Mouse (Mus musculus) embryonic stem cell, embryonic (primary cell): Measurements from ENCODE around the gene Kif16b.

Experiments
- CTCF ChIA-PET, 4 experiments: fragments of 300-600 bp in 2 of 4; fragments of 350-600 bp in 2 of 4; sonication (Branson Sonifier 250); formaldehyde crosslinking; loops; one replicate each; lab custom pipeline; 2022; ENCODE audit warnings: inconsistent platforms in 2 of 4; lab: Charles Lee
- POLR2A ChIA-PET, 4 experiments: fragments of 300-600 bp in 2 of 4; fragments of 350-600 bp in 2 of 4; sonication (Branson Sonifier 250); formaldehyde crosslinking; loops; one replicate each; lab custom pipeline; 2022; ENCODE audit warnings: antibody characterized with exemption in 4 of 4, inconsistent platforms in 1 of 4; lab: Charles Lee

The Kif16b gene

GRCm38 (mm10) chr2:142900862-142901805 is at the start of gene Kif16b:
Gene Kif16b, minus strand, starts transcription at chr2:142901531.
- ChIA-PET POLR2A (interaction anchor here in 2 of 4 experiments (0.7 to 1.2 kb wide), 3 partner anchors 23 to 1110 kb away, joined by 3 to 4 read pairs (median 3); partner anchors contain the start of gene Rrbp1 (in 1 of the 2)), CTCF (interaction anchor here in 2 of 4 experiments (0.8 to 1.3 kb wide), 2 partner anchors 41 to 66 kb away, joined by 3 read pairs; no protein-coding TSS in a partner anchor)

DNA sequence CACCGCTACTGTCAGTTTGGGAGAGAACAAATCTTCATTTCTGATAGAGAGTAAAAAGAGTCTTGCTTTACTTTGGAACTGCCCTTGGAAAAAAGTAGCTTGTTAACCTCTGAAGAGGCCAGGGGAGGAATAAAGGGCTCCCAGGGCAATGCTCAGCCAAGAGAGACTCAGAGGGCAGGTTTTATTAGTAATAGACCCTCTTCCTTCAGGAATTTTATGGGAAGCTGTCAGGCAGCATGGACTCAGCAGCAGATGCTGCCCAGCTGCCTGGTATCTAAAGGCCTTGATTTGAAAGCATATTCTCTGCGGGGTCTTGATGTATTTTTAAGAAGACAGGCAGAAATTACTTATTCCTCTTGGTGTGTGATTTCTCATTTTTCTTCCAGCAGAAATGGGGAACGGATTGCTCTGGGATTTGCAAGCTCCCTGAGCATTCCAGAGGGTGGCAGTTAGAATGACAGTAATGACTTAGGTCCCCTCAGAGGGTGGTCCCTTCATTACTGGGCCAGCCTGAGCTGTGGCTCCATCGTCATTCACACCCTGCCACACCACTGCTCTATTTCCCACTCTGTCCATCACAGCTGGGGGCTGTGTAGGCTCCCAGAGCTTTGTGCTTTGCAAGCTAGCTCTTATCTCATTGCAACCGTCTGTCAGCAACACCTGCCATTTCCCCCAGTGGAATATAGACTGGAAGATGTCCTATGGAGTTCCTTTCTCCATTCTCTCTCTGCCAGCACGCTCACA is 39.7 kb upstream of the Kif16b start:
- ChIA-PET POLR2A (no interaction called here), CTCF (no interaction called here)

- ChIA-PET POLR2A (no interaction called here), CTCF (interaction anchor here in 1 of 4 experiments (1.5 kb wide), 1 partner anchor 37 kb away, joined by 7 read pairs; no protein-coding TSS in a partner anchor)
These were observed 29.1 kb upstream of the Kif16b start for GRCm38 (mm10) chr2:142930445-142930844.

DNA sequence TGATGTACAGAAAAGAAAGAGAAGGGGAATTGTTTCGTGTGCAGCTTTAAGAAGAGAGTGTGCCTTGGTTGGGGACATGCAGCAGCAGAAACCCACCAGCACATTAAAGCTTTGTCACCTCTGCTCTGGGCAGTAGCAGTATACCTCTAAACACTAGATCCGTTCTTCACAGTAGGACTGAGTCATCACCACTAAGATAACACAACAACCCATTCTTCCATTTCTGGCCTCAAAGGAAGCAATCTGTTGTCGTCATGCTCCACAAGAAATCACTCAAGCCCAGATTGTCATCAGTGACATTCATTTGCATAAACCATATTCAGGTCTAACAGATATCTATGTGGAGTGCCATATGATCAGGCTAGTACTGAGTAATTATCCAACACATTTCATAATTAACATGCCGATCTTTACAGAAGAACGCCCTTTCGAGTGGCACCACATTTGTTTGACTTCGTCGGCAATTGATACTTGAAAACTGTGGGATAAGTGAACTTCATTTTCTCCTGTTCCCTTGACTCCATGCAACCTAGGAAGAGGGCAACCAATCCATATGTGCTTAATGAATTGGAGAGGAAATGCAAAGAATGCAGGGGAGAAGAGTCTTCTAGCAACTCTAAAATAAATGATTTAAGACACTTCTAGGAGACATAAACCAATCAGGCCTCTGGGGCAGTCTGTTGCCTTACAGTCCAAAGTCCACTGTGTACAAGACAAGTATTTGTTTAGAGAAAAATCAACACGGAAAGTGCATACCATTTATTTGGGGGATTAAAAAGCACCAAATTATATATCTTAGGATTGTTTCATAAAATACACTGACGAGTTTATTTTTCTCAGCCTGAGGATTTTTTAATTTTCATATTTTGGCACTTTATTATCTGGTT is 28.1 kb upstream of the Kif16b start:
- ChIA-PET CTCF (no interaction called here), POLR2A (no interaction called here)

- POLR2A ChIA-PET = interaction anchor here in 1 of 4 experiments (1.2 kb wide), 1 partner anchor 51 kb away, joined by 3 read pairs; no protein-coding TSS in a partner anchor
- CTCF ChIA-PET = no interaction called here
These were observed 9.6 kb upstream of the Kif16b start for GRCm38 (mm10) chr2:142910808-142911388.

GRCm38 (mm10) chr2:142909213-142909612 is 7.9 kb upstream of the Kif16b start:
- CTCF ChIA-PET = no interaction called here
- POLR2A ChIA-PET = no interaction called here

GRCm38 (mm10) chr2:142907056-142907455 is 5.7 kb upstream of the Kif16b start:
- POLR2A ChIA-PET = no interaction called here
- CTCF ChIA-PET = no interaction called here

- ChIA-PET CTCF (interaction anchor here in 1 of 4 experiments (0.7 to 1.2 kb wide), 2 partner anchors 44 to 64 kb away, joined by 3 read pairs; no protein-coding TSS in a partner anchor), POLR2A (no interaction called here)
These were observed 1.9 kb upstream of the Kif16b start for GRCm38 (mm10) chr2:142902905-142903895.

DNA sequence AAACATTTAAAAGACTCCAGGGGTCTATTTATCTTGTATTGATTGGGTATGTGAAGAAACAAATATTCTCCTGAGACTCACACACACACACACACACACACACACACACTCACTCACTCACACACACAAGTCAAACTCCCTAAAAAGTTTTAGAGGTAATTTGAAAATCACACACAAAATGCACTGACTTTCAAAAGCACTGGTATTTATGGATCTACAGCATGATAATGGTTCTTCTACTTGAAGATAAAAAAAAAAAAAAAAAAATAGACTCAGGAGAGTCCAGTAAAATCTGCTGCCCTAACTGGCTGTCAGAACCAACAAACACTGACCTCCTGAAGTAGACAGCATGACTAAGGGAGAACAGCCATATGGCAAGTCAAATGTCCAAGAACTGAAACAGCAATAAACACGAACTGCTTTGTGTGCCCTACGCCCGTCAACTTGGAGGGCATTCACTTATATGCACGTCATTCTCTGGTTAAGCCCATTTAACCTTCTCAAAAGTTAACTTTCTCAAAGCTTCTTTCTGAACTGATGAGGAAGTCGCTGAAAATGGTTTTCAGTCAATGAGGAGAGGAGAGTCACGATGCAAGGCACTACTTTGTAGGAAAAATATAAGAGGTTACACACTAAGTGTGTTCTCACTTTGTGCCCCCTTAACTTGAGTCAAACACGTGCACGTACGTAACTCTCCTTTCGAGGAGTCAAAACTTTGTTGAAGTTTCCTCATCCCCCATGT is 1.0 kb downstream of the Kif16b start:
- ChIA-PET CTCF (no interaction called here), POLR2A (interaction anchor here in 1 of 4 experiments (0.7 kb wide), 1 partner anchor 54 kb away, joined by 3 read pairs; no protein-coding TSS in a partner anchor)

DNA sequence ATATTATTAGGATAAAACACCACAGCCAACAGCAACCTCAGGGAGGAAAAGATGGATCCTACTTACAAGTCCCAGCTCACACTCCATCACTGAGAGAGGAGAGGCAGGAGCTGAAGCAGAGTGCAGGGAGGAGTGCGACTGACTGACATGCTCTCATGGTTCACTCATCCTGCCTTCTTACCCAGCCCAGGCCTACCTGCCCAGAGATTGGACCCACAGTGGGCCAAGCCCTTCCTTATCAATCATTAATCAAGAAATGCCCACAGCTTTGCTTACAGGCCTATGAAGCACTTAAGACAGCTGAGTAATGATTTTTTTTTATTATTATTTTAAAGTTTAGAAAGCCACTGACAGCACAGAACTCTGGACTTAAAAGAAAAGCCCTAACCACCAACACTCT is 7.6 kb downstream of the Kif16b start:
- POLR2A ChIA-PET = no interaction called here
- CTCF ChIA-PET = interaction anchor here in 1 of 4 experiments (0.7 kb wide), 1 partner anchor 8 kb away, joined by 5 read pairs; no protein-coding TSS in a partner anchor

DNA sequence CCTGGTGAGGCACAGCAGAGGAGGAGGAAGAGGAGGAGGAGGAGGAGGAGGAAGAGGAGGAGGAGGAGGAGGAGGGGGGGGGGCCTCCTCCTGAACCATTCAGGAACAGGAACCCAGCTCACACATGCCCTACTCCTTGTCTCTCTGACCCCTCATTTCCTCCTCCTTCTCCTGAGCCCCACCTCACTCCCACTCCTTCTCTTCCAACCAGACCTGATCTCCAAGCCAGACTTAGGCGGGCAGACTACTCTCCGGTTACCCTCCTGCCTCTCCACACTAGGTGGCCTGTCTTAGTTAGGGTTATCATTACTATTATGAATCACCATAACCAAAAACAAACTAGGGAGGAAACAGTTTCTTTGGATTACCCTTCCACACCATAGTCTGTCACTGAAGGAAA is 10.0 kb downstream of the Kif16b start:
- ChIA-PET POLR2A (no interaction called here), CTCF (no interaction called here)

- CTCF ChIA-PET = no interaction called here
These were observed 16.9 kb downstream of the Kif16b start for GRCm38 (mm10) chr2:142884456-142884855.

DNA sequence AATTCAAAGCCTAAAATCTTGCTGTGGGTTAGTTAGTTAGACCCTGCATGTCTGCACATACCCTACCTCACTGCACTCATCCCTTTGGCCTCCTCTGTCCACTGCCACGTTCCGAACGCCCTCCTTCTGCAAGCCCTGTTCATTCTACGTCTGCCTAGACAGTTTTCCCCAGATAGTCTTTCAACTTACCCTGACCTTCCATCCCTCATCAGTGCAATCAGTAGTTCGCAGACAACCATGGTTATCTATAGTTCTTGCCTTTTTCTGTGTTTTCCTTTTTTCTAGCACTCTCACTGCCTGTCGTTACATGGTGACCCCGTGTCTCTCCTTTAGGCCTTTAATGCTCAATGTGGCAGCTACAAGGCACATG is 17.7 kb downstream of the Kif16b start:
- CTCF ChIA-PET = no interaction called here

More at GRCm38 (mm10) chr2:142884456-142884855, 16.9 kb downstream of the Kif16b start:
- POLR2A ChIA-PET = no interaction called here

DNA sequence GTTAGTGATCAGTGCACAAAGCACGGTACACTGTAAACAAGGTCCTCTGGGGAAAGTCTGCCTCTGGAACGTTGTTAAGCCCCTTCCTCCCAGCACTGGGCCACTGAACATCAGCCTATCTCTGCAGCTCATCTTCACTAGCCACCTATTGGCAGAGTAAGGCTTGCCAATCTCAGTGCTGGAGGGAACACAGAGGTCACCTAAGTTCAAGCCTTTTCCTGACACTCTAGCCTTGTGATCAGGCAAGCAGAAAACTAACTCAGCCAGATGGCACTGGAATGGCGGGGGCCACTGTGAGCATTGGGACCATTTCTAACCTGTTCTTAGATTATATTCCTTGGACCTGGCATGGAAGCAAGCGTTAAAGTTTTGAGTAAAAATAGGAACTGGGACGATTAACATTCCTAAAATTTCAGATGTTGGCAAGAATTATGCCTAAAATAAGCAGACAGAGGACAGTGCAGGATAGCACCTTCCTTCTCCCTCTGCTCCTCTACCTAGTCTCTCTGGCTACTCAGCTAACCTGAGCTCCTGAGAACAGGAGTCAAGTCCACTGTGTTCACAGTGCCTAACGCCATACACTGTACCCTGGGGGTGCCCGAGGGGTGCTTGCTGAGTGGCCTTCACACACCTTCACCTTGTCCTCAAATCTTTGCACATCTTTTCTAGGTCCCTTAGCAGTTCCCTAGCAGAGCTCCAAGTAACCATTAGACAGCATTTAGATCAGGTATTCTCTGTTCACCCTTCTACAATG is 18.3 kb downstream of the Kif16b start:
- ChIA-PET CTCF (no interaction called here), POLR2A (no interaction called here)

More for the DNA sequence above, 17.7 kb downstream of the Kif16b start:
- POLR2A ChIA-PET = no interaction called here

- POLR2A ChIA-PET = no interaction called here
- CTCF ChIA-PET = interaction anchor here in 1 of 4 experiments (1.1 kb wide), 1 partner anchor 23 kb away, joined by 4 read pairs; no protein-coding TSS in a partner anchor
These were observed 18.9 kb downstream of the Kif16b start for GRCm38 (mm10) chr2:142882466-142882865.

GRCm38 (mm10) chr2:142881177-142881576 is 20.2 kb downstream of the Kif16b start:
- POLR2A ChIA-PET = no interaction called here
- CTCF ChIA-PET = interaction anchor here in 1 of 4 experiments (1.1 kb wide), 1 partner anchor 21 kb away, joined by 4 read pairs; no protein-coding TSS in a partner anchor
